Mouse (Mus musculus) fat pad, adult 2 months (tissue): ENCODE data around the gene Pum1.
A peak's percentile ranks its signal among the peaks of the same experiment; 100 is the strongest.
"Not testable (repeated sequence)": the region's sequence is repeated elsewhere in the genome, so short reads cannot be mapped to it uniquely, and the experiment has no call there.

Experiments used
- DNase-seq: peaks from one replicate; pipeline ENCODE4 v3.0.0-alpha.2; 2011; ENCODE audit warnings: low read depth, low spot score; ENCODE audit errors: extremely low read depth

Pum1 gene

DNA sequence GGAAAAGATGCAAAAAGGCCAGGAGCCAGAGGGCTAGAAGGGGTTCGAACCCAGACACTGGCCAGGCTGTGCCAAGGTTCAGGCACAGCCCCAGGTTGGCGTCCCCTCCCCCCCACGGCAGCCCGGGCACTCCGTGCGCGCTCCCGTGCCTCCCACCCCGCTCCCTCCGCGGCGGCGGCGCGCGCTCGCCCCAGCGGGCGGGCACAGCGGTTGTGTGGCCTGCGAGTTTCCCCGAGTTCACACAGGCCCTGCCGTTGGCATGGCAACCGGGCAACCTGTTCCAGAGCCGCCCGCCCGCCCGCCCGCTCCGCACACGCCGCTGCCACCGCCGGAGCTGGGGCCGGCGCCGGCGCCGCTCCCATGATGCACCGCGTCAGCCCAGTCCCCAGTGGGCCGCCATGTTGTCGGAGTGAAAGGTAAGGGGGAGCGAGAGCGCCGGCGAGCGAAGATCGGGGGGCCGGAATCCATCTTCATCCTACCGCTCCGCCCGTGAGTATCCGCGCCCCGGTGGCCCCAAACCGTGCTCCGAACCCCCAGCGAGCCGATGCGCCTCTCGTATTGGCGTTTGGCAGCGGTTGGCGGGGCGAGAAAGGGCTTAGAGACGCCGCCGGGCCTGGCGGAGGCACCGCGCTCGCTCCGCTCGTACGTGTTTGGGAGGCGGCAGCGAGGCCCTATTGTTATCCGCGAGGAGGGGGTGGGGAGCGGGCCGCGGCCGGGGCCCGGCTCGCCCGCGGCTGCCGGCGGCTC lies at the start of gene Pum1:
Gene Pum1 (plus strand): TSS at position 343 of the 747 bp plus-strand sequence.
- no peak for DNase-seq

DNA sequence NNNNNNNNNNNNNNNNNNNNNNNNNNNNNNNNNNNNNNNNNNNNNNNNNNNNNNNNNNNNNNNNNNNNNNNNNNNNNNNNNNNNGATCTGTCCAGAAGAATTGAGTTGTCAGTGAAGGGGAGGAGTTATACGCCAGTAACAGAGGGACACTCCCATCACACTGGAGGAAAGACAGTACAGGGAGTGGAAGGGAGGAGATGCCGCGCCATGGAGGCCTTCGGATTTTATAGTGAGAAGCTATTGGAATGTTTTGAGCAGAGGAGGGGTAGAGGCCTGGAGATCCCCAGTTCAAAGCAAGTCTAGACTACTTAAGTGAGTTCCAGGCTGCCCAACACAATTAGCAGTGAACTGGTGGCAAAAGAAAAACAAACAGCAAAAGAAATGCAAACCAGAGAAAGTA lies 33.7 kb upstream of the Pum1 start:
- no peak for DNase-seq

DNA sequence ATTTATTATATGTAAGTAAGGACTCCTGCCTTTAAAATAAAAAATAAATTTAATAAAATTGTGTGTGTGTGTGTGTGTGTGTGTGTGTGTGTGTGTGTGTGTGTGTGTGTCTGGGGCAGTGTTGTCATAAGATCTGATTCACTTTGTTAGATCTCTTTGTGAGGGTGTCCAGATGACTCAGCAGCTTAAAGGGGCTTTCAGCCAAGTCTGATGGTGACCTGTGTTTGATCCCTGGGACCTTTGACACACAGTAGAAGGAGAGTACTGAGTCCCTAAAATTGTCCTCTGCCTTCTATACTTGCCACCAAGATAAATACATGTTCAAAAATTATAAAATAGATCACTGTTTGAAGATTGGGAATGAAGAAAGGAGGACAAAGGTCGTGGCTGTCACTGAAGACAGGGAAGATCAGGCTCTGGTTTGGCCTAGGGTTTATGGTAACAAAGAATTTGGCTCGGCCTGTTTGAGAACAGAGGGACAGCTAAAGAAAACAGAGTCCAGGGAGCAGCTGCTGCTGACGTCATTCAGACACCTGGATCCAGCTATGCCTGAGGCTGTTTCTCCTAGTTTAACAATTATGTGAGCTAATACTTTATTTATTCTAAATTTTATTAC lies 32.8 kb upstream of the Pum1 start:
- DNase-seq, result peak; percentile 87

- DNase-seq, result not testable (repeated sequence)
Observed at GRCm38 (mm10) chr4:130635076-130635475, 28.0 kb upstream of the Pum1 start.

- no peak for DNase-seq
Observed at GRCm38 (mm10) chr4:130636761-130637160, 26.4 kb upstream of the Pum1 start.

- DNase-seq, result no peak
Observed at GRCm38 (mm10) chr4:130637488-130638422, 25.4 kb upstream of the Pum1 start.

- DNase-seq, result peak; percentile 89
Observed at GRCm38 (mm10) chr4:130640031-130640717, 22.9 kb upstream of the Pum1 start.

DNA sequence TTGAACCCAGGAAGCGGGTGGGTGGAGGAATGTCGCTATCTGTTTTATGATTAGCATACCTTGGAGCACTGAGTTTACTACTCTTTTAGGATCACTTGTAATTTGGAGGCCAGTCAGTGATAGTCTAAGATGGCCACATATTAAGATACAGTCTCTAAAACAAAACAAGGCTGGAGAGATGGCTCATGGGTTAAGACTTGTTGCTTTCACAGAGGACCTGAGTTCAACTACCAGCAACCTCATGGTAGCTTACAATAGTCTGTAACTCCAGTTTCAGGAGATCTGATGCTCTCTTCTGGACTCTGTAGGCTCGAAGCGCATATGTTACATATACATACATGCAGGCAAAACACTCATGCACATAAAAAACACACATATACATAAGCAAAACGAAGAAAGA lies 20.7 kb upstream of the Pum1 start:
- DNase-seq, result no peak

DNA sequence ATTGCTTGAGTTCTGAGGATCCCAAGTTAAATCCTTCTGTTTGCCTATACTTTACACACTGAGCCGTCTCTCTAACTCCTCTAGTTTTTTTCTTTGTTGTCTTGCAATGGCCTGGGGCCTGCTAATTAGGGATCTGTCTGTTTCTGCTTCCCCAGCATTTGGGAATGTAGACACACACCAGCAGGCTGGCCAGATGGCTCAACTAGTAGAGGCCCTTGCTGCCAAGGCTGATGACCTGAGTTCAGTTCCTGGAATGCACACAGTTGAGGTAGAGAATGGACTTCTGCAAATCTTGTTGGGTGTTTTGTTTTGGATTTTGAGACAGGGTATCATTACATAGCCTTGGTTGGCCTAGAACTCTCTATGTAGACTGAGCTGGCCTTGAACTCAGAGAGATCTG lies 17.7 kb upstream of the Pum1 start:
- DNase-seq, result no peak

DNA sequence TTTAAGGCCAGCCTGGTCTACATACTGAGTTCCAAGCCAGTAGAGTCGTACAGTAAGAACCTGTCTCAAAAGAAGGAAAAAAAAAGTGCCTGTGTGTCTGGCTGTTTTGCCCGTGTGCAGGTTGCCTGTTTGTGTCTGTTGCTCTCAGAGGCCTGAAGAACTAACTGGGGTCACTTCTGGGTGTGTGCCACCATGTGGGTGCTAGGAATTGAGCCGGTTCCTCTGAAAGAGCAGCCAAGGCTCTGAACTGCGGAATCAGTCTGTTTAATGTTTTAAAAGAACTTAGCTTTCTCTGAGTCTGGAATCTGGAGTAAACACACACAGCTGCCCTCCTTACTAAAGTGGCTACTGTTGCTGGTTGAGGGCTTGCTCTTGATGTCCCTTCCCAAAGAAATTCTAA lies 11.8 kb upstream of the Pum1 start:
- DNase-seq, result no peak

DNA sequence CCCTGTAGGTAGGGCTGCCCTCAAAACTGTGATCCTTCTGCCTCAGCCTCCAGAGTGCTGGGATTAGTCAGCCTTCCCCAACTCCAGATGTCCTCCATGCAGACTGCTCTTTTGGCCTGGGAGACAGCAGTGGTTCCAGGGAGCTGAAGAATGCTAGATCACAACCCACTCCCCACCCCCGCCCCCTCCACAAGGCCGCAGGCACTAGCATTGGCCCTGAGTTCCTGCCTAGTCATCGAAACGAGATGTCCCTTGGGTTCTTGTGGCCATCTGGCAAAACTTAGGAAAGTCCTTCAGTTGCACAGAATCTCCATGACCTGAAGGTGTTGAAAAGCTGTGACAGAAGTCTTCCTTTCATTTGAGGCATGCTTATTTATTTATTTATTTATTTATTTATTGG lies 10.6 kb upstream of the Pum1 start:
- DNase-seq, result no peak

- DNase-seq, result no peak
Observed at GRCm38 (mm10) chr4:130657820-130658565, 5.1 kb upstream of the Pum1 start.

- DNase-seq, result no peak
Observed at GRCm38 (mm10) chr4:130659470-130659869, 3.7 kb upstream of the Pum1 start.

- DNase-seq, result no peak
Observed at GRCm38 (mm10) chr4:130660106-130660505, 3.0 kb upstream of the Pum1 start.

DNA sequence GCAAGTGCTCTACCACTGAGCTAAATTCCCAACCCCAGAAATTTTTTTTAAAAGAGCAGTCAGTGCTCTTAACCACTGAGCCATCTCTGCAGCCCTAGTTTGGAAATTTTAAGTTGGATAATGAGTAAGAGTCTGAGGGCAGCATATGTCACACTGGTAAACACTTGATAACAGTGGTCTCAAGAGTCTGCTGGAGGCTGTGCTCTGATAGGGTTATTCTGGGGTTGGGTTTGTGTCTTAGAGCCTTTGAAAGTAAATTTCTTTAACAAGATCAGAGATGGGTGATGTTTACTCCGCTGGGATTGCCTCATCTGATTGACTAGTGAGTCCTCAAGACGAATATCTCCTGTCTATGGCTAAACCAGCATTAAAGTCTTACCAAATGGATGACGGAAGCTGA lies 2.0 kb upstream of the Pum1 start:
- DNase-seq, result no peak

GRCm38 (mm10) chr4:130662305-130662704 lies 816 bp upstream of the Pum1 start:
- not testable (repeated sequence) for DNase-seq

DNA sequence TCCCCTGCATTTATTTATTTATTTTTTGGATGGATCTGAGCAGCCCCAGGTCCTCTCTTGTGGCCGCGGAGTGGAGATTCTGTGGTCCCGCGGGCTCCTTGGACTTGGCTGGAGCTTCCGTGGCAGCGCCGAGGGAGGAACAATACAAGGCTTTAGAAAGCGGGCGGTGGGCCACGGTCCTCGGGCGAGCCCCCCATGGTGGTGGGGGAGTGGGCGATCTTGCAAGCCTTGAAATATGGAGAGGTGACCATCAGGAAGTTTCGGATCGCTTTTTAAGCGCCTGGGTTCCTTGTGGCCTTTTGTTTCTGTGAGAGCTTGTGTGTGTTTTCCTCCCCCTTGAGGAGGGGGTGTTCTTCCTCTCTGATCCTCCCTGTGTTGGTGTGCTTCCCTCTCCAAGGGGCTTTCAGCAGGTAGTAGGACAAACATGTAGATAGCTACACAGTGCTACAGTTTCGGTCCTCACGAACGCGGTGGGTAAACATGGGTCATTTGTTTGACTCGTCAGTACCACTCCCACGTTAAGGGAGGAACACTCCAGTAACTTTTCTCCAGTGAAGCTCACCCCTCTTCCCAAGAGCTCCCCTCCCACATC lies 785 bp downstream of the Pum1 start:
- no peak for DNase-seq

- peak; percentile 43 for DNase-seq
Observed at GRCm38 (mm10) chr4:130664414-130665029, 1.4 kb downstream of the Pum1 start.

GRCm38 (mm10) chr4:130665176-130665575 lies 2.1 kb downstream of the Pum1 start:
- peak; percentile 68 for DNase-seq
